Mouse (Mus musculus): ENCODE measurements around the gene Ndufv1.
"Not testable (repeated sequence)": the region's sequence is repeated elsewhere in the genome, so short reads cannot be mapped to it uniquely, and the experiment has no call there.

Ndufv1 gene

DNA sequence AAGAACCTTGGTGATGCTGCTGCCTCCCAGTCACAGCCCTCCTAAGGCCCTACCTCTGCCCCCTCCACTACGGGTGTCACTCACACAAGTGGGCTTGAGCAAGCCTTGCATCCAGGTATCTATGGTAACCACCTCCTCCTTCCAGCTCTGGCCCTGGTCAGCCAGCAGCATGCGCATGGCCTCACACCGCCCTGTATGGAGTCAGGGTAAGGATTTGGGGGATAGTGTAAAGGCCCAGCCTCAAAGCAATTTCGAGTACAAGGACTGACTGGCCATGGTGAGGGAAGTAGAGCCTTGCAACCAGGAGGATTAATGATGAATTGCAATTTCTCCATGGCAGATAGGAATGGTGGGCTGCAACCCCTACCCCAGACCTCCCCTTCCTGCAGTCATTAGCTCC lies 28.9 kb upstream of the Ndufv1 start:
- DNase-seq: not testable (repeated sequence)

DNA sequence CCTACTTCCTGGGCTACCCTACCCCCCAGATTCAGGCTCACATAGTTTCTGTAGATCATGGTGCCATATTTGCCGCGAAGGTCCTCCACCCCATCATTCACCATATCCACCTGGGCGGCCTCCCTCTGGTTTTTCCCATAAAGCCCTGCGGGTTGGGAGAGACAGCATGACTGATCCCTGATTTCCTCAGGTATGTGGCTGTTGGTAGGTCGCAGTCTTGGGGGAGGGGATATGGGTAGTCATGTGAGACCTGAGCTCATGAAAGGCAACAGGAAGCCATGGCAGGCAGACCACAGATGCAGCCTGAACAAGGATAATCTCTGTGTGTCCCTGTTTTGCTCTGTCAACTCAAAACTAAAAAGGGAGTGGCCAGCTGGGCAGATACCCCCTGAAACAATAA lies 28.3 kb upstream of the Ndufv1 start:
- DNase-seq: not testable (repeated sequence)

DNA sequence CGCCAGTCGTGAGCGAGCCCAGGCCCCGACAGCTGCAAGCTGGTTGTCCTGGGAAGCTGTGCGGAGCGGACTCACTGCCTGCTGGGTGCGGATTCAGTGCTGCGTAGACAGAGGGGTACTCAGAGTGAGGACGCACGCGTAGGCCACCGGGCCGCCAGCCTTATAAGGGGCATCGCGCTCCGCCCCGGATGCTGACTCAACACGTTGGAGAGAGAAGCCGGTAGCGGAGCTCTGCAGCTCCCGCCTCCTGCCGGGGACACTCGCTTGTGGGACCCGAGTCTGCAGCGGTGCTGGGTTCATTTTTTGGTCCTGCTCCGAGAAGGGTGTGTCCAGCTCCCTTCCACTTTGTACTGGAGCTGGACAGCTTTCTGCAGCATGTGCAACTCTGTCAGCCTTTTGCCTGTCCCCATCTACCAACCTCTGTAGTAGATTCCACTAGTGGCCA lies 25.2 kb upstream of the Ndufv1 start, which contains the start of gene Gstp1:
Gstp1 (minus strand) TSS at position 198 of the 445 bp plus-strand sequence.
- peak; percentile 87 for DNase-seq

DNA sequence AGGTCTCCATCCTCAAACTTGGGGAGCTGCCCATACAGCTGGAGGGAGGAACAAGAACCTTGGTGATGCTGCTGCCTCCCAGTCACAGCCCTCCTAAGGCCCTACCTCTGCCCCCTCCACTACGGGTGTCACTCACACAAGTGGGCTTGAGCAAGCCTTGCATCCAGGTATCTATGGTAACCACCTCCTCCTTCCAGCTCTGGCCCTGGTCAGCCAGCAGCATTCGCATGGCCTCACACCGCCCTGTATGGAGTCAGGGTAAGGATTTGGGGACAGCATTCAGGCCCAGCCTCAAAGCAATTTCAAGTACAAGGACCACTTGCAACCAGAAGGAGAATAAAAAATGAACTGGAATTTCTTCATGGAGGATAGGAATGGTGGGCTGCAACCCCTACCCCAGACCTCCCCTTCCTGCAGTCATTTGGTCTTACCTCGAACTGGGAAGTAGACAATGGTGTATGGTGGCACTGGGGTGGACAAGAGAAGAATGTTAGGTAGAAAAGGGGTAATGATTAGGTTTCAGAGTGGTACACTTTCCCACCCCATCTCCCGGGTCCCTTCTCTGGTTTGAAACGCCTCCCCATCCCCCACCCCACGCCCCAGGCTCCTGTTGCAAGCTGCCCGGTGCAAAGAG lies 24.7 kb upstream of the Ndufv1 start:
- DNase-seq: not testable (repeated sequence)

DNA sequence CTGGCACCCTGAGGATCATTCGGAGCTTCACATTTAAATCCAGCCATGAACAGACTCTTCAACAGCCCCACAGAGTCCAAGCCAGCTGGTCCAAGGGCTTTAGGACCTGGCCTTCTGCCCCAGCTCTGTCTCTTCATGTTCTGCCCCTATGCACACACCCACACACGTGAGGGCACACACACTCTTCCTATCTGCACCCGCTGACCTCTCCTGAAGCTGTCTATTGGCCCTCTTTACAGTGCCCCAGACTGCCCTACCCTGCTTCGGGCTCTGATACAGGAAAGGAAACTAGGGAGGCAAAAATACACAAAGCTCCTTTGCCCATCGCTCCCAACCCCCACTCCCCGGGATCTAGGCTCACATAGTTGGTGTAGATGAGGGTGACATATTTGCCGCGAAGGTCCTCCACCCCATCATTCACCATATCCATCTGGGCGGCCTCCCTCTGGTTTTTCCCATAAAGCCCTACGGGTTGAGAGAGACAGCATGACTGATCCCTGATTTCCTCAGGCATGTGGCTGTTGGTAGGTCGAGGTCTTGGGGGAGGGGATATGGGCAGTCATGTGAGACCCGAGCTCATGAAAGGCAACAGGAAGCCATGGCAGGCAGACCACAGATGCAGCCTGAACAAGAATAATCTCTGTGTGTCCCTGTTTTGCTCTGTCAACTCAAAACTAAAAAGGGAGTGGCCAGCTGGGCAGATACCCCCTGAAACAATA lies 23.9 kb upstream of the Ndufv1 start:
- DNase-seq: no peak

DNA sequence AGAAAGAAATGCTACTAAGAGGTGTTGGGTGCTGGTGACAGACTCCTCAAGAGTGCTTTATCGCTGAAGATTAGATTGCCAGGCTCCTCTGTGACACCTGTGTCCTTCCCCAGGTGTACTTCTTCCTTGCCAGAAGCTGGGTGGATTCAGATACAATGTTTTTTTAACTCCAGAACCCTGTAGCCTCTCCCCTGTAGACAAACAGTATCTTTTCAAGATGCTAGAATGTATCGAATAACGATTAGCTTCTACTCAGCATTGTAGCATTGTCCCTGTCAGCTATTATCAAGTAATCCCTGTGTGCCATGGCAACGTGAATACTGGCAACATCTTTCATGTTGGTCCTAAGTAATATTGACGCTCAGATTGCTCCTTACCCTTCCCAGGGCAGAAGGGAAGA lies 21.1 kb upstream of the Ndufv1 start:
- DNase-seq: no peak

DNA sequence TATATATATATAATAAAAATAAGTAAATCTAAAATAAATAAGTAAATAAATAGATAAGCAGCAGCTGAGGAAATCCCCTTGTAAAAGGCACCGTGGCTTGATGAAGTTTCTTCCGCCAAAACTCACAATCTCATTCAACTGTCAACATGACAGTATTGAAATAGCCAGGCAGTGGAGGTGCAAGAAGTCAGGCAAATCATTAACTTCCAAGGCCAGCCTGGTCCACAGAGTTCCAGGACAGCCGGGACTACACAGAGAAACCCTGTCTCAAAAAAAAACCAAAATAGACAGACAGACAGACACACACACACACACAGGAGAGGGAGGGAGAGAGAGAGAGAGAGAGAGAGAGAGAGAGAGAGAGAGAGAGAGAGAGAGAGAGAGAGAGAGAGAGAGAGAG lies 20.7 kb upstream of the Ndufv1 start:
- DNase-seq: no peak

DNA sequence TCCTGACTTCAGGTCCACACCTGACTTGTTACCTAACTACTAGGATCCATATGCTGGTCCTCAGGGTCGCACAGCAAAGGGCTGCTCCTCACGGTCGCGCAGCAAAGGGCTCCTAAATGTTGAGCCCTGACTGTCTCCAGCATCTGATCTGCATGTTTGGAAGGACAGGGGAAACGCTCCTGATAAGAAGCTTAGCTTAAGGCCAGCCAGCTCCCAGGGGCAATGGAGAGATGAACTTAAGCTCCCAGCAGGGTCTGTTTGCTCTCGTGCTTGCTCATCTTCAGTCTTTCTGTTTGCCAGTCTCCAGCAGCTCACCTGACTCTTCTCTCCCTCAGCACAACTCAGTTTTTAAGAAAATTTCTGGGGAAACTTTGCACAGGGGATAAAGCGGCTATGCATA lies 20.1 kb upstream of the Ndufv1 start:
- DNase-seq: no peak

DNA sequence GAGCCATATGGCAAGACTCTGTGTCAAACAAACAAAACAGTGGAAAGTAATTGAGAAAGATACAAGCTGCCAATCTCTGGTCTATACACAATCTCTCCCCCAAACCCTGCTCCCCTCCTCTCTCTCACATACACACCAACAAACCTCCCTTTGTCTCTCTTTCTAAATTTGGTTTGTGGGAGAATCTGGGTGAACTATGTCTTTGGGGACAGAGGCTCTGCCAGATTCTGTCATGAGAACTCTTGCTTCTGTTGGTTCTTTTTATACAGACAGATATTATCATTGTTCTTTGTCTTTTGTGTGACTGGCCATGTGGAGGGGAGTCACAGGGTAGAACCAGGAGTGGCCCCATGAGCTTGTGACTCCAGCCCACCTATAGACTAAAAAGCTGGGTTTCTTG lies 15.0 kb upstream of the Ndufv1 start:
- DNase-seq: no peak

DNA sequence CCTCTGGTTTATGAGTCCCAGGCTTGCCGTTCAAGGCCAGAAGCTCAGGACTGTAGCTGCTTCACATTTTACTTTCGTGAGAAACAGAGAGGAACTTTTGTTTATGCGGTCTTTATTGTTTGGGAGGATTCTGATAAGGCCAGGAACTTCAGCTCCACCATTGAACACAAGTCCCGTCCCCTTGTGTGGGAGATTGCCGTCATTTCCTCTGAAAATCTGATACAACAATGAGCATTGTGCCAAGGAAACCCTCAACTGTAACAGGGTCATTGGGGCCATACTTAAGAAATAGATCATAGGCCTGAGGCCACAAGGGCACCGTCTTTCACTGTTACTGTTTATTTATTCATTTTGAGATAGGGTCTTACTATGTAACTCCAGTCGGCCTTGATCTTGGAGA lies 10.6 kb upstream of the Ndufv1 start:
- DNase-seq: no peak

DNA sequence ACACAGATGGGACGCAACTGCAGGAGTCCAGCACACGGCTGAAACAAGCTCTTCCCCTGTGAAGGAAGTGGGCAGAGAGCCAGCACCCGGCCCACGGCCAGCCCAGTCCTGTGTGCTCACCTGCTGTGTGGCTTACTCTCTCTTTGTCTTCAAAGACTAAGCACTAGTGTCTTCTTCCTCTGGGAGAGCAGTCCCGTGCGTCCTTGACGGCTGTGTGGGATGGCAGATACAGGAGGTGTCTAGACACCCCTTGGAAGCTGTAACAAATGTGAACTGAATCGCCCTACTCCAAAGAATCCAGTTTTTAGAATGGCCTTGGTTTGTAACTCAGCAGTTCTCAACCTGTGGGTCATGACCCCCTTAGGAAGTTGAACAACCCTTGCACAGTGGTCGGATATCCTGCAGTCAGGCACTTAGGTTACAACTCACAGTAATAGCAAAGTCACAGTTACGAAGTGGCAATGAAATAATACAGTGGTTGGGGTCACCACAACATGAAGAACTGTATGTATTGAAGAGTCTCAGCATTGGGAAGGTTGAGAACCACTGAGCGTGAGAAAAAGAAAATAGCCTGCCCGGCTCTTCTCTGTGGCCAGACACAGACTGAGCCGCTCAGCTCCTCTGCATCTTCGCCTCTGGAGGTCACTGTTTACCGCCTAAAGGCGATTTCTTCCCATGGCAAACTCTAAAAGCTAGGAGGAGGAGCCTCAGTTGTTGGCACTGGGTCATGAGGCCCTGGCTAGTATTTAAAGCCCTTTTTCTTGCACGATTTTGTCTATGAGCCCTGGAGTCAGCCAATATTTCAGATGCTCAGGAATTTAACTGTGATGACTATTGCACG lies 6.4 kb upstream of the Ndufv1 start:
- DNase-seq: peak; percentile 70

DNA sequence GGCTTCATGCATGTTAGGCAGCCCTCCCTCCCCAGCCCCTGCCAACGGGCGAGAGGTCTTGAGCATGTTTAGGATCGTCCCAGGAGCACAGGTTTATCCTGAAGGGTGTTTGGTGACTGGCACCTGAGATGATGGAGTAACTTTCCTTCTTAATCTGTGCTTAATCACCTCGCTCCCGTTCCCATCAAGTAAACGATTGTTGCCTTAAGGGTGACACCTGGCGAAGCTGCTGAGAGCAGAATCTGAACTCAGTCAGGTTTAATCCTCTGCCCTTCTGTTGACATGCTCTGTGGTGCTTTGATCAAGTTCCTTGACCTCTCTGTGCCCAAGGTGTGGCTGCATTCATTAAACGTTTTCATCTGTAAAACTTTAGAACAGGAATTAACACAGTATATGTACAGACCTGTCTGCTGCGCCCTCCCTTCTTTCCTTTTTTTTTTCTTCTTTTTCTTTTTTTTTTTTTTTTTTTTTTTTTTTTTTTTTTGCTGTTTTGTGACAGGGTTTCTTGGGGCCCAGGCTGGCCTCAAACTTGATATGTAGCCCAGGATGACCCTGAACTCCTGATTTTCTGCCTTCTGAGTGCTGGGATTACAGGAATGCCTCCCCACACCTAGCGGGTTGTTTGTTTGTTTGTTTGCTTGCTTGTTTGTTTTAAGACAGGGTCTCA lies 5.4 kb upstream of the Ndufv1 start:
- DNase-seq: no peak

DNA sequence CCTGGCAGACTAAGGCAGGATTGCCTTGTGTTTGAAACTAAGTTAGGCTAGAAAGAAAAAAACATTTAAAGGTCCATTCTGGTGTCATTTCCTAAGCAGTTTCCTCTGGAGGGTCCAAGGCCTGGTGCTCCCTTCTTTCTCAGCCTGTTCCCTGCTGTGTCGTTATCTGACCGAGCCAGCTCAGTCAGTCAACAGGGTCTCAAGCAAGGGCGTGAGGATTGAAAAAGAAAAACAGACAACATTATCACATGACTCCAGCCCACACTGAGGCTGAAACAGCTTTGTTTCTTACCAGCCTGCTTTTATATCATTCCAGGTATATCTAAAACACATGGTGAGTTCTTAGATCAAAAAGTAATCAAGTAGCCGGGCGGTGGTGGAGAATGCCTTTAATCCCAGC lies 3.0 kb upstream of the Ndufv1 start:
- DNase-seq: no peak

DNA sequence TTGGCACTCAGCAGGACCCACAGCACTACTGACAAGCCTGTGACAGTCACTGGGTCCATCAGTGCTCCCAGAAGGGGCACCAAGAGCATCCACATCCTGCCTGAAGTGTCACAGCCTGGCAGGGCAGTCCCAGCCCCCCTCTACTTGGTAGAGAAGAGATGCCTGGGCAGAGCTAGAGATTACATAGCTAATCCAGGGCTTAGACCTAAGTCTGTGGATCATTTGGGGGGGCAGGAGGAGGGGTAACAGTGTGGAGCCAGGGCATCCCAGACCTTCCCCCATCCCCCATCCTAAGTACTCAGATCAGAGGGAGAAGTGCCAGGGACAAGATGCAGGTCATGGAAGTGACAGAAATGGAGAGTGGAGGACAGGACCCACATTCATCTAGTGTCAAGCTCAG lies 2.2 kb upstream of the Ndufv1 start:
- DNase-seq: no peak

DNA sequence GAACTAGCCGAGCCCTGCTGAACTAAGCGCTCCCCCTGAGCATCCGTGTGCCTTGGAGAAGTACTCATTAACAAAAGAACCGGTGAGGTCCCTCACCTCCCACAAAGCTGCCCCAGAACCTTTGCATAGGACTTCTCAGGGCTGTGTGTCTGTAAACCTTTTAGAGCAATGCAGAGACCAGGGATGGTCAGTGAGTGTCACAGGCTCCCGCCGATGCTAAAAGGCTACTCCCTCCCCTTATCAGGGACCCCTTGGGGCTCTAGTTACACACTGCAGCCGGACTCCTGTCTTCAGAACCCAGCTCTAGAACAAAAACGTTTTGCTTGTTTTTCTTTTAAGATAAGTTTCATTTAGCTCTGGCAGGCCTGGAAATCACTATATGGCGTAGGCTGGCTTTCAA lies 460 bp upstream of the Ndufv1 start:
- DNase-seq: no peak

DNA sequence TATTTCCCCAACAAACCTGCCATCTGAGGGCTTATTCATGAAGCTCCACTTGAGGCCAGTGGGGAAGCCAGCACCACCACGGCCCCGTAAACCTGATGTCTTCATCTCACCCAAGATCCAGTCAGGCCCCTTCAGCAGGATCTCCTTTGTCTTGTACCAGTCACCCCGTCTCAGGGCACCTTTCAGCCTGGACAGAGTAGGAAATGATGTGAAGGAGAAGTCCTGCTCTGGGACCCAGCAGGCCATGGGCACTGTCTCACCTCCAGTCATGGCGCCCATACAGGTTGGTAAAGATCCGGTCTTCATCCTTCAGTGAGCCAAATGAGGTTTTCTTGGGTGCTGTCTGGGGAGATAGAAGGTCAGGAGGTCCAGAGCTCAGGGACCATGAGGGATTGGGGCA lies 1.5 kb downstream of the Ndufv1 start:
- no peak for DNase-seq

DNA sequence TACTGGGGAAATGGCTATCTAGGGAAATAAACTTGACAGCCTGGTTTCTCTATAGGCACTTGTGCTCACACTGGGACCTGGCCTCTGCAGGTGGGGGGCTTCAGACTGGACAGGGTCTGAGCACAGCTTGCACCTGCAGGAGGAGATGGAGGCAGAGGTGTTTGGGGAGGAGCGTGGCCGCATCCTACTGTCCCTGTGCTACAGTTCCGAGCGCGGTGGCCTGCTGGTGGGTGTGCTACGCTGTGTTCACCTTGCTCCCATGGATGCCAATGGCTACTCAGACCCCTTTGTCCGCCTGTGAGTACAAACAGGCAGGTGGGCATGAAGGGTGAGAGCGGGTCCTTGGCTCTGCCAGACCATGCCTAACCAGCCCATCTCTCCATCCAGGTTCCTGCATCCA lies 6.6 kb downstream of the Ndufv1 start:
- DNase-seq: no peak

DNA sequence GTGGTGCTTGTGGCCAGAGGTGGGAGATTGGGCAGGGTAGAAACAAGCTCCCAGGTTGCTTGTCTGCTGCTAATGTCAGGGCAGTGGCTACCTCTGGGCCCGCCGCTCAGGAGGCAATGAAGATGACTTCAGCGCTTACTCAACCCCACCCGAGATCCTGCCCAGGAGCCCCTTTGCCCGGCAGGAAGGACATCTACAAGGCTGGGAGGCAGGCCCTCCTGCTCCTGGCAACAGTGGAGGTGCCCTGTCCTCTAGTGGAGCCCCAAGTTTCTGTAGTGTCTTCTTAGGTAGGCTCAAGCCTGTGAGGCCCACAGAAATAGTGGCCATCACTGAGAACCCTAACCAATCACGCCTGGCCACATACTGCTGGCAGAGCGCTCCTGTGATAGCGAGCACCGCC lies 7.5 kb downstream of the Ndufv1 start:
- DNase-seq: no peak

DNA sequence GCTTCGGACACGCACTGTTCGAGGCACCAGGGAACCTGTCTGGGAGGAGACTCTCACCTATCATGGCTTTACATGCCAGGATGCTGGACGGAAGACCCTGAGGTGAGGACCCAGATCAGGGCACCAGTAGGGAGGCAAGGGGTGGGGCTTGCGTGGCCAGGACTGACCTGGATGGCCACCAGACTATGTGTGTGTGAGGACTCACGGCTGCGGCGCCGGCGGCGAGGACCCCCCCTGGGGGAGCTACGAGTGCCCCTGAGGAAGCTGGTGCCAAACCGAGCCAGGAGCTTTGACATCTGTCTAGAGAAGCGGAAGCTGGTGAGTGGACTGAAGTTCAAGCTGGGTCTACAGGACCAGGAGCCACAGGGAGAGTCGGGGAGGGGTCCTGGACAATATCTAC lies 8.3 kb downstream of the Ndufv1 start:
- no peak for DNase-seq

DNA sequence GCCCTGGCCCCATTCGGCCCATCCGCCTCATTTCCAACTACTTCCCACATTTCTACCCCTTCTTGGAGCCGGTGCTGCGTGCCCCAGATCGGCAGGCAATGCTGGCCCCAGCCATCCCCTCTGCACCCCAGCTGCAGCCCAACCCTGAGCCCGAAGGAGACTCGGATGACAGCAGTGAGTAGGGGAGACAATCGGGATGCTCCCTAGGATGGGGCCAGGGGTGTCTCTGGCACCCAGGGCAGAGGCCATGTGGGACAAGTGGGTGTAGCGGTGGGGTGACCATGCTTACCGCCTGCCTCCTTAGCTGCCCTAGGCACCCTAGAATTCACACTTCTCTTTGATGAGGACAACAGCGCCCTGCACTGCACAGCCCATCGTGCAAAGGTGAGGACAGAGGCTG lies 9.0 kb downstream of the Ndufv1 start:
- no peak for DNase-seq

DNA sequence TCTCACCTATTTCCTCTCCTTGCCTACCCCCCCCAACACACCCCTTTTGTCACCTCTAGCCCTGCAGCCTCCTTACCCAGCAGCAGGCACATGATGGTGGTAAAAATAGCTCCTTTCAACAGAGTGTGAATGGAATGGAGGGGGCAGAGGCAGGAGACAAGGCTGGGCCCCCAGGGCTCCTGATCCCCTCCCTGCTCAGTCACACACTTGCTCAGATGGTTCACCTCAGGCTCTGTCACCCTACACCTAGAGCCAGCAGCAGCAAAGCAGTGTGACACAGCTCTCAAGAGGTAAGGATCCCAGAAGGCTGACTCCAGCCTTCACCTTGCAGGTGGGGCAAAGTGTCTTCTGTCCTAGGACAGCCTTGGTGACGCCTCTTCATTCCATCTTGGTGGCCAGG lies 9.5 kb downstream of the Ndufv1 start, which contains the start of gene Doc2g:
Doc2g (plus strand) TSS at position 202 of the 400 bp plus-strand sequence.
- DNase-seq: no peak

DNA sequence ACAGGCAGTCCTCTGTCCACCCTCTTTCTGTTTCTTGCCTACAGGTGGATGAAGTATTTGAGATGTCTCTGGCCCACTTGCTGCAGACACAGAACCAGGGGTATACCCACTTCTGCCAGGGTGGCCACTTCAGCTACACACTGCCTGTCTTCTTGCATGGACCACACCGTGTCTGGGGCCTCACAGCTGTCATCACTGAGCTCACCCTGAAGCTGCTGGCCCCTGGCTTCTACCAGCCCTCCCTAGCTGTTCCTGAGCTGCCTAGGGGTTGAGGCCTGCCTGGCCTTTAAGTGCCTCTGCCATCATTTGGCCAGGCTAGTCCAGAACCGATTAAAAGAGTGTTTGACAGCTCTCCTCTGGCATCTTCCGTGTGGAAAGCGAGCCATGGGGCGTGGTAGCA lies 10.9 kb downstream of the Ndufv1 start:
- no peak for DNase-seq

DNA sequence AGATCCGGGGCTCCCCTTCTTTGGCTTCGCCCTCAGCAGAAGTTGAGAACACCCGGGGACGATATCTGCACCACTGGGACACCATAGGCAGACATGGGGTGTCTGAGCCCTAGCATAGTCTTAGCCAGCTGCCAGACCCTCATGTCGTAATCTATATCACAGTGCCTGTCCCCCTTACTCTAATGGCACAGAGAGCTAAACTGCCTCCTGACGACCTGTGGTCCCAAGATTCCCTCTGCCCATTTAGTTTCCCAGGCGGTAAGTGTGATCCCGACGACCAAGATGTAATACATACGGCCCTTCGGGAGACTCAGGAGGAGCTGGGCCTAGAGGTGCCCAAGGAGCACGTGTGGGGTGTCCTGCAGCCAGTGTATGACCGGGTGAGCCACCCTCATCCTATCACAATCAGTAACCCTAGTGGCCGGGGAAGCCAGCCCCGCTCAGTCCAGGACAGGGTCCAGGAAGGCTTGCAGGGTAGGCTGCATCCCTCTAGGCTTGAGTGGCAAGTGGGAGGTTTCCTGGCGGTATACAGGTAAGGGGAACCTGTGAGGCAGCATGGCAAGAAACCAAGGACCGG lies 11.6 kb downstream of the Ndufv1 start:
- no peak for DNase-seq

Measured in right cerebral cortex, postnatal 25 days (tissue).